Mouse (Mus musculus) ovary, postnatal 10 days (tissue): ENCODE data around the gene Zfp935.
"Not testable (repeated sequence)": the region's sequence is repeated elsewhere in the genome, so short reads cannot be mapped to it uniquely, and the experiment has no call there.

Experiments used
- DNase-seq: peaks from one replicate; pipeline ENCODE4 v3.0.0; 2022; ENCODE audit warnings: low spot score

The Zfp935 gene

DNA sequence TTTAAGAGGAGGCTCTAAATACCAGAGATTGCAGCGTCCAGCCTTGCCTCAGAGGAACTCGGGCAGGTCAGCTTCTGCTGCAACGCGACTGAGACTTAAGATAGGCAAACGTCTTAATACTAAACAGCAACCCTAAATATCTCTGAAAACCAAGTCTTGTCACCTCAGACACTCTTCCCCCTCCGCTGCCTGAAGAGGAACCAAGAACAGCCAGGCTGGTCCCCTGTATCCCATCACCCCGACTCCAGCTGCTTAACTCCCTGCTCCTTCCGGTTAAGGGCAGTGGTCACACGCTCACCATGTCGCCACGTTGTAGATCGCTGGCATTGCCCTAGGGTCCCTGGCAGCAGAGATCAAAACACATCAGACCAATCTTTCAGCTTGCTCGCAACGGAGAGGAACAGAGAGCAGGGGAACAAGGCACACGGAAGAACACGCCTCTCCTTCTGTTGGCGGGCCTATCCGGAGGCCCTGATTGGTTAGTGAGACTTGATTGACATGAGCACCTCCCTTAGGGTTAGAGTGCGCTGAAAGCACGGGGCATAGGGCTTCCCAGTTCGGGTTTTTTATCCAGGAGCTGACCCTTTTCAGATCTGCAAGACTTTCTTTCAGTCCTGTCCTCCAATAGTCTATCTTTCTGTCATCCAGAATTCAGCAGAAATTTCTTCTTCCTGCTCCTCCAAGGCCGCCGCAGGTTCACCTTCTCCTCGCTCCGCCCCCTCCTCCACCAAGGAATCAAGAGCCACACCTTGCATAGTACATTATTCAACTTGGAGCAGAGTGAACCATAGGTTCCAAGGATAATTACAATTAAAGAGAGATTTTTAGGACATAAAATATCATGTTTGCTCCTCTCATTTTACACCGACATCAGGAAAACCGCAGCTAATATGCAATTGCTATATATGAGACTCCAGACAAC, at the start of gene Zfp935:
TSS of gene Zfp935 (minus strand) at position 323 of the 922 bp plus-strand sequence.
- peak; percentile 66 for DNase-seq

DNA sequence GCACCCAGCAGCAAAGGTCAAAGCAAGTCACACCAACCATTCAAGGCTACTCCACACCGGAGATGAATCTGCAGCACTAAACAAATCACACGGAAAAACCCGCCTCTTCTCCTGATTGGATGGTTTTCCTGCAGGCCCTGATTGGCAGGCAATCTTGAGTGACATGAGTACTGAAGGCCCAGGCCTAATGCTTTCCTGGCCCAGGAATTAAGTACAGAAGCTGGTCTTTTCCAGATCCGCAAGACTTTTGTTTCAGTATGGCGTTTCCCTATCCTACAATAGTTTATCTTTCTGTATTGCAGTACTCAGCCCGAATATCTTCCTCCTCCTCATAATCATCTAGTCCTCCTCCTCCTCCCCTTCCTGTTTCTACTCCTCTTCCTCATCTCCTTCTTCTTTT, 12.8 kb upstream of the Zfp935 start, which contains the start of gene Zfp934:
TSS of gene Zfp934 (minus strand) at position 101 of the 400 bp plus-strand sequence.
- not testable (repeated sequence) for DNase-seq

DNA sequence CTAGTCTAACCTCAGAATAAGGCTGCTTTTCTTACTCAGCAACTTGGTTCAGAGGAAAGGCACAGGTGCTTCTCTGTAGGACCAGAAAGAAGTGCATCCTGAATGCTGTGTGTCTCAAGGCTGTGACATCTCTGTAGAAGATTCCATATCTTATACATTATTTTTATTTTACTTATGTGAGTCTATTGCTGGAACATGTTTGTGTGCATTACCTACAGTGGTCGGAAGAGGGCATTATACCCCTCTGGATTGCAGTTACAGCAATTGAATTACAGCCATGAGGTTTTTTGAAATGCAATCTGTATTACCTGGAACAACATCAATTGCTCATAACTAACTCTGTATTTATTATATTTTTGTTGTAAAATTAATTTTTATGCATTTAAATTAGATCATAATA, 3.4 kb upstream of the Zfp935 start:
- not testable (repeated sequence) for DNase-seq

DNA sequence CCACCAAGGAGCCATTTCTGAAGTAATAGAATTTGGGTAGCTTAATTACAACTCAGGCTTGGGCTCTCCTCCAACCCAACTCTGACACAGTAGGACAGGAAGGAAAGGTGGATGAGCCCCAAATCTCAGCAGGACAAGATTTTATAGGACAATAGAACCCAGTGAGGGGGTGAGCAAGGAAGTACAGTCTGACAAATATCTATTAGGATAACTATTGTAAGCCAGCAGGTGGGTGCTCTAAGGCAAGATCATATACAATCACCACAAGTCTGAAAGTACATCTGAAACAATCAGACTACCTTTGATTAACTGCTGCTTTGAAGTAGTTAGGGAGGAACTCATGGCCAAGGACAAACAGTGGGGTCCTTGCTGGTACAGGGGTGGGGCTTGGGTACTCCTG, 28.2 kb downstream of the Zfp935 start:
- not testable (repeated sequence) for DNase-seq

DNA sequence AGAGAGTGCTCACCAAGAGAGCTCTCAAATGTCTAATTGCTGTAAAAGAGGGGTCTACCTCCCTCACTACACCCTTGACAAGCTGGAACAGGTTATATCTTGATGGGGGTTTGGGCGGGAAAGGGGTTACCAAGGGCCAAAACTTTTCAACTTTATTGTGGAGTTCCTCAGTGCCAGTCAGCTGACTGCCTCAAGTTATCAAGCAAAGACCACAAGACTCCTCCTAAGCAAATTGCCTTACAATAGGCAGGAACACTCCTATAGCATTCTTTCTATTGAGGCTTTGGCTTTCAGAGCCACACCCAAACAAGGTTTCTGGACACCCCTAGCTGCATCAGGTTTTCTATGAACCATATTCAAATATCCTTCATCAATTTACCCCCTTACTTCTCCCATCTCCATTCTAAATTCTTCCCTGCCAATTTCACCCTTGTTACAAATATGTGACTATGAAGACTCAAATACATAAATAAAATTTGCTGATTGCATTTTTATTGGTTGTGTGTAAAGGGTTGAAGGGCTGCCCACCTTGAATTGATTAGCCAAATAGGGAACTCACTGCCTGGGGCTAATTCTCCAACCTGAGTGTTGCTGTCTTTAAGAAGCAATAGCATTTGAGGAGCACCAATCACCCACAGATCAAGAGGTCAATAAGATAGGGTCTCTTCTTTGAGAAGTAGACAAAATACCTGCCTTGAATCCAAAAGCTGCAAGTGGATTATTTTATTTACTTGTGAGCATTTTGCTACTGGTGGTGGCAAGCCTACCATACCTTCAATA, 47.5 kb downstream of the Zfp935 start:
- not testable (repeated sequence) for DNase-seq

DNA sequence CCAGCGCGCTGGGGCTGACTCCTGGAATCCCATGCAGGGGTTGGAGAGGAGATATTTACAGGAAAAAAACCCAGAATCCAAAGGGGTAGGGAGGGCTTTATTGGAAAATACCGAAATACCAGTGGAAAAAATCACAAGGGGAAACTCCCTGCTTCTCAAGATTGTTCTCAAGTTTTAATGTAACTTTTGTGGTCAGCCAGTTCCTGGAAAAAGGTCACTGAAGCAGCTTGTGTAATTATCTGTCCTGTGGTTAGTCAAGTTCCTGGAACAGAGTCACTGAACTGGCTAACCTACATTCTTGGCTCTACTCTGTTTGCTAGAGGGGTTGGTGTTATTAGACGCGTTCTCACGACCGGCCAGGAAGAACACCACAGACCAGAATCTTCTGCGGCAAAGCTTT, 85.7 kb downstream of the Zfp935 start:
- DNase-seq = not testable (repeated sequence)

DNA sequence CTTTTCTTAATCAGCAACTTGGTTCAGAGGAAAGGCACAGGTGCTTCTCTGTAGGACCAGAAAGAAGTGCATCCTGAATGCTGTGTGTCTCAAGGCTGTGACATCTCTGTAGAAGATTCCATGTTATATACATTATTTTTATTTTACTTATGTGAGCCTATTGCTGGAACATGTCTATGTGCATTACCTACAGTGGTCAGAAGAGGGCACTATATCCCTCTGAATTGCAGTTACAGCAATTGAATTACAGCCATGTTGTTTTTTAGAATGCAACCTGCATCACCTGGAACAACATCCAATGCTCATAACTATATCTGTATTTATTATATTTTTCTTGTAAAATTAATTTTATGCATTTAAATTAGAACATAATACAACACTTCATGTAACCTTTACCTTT, 88.4 kb downstream of the Zfp935 start:
- not testable (repeated sequence) for DNase-seq

DNA sequence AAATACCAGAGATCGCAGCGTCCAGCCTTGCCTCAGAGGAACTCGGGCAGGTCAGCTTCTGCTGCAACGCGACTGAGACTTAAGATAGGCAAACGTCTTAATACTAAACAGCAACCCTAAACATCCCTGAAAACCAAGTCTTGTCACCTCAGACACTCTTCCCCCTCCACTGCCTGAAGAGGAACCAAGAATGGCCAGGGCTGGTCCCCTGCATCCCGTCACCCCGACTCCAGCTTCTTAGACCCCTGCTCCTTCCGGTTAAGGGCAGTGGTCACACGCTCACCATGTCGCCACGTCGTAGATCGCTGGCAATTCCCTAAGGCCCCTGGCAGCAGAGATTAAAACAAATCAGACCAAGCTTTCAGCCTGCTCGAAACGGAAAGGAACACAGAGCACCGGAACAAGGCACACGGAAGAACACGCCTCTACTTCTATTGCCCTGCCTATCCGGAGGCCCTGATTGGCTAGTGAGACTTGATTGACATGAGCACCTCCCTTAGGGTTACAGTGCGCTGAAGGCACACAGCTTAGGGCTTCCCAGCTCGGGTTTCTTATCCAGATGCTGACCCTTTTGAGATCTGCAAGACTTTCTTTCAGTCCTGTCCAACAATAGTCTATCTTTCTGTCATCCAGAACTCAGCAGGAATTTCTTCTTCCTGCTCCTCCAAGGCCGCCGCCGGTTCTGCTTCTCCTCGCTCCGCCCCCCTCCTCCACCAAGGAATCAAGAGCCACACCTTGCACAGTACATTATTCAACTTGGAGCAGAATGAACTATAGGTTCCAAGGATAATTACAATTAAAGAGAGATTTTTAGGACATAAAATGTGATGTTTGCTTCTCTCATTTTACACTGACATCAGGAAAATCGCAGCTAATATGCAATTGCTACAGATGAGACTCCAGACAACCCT, 91.6 kb downstream of the Zfp935 start, which contains the start of gene Gm49359:
TSS of gene Gm49359 (minus strand) at position 409 of the 911 bp plus-strand sequence.
- peak; percentile 55 for DNase-seq
